Mouse (Mus musculus): ENCODE measurements at regions not wholly inside any gene's neighbourhood (a gene's known extent, or its start where the extent isn't known, plus 50 kb on each side); places are given as distances from the start of the nearest gene placed in this dataset.
A peak's percentile ranks its signal among the peaks of the same experiment; 100 is the strongest.

DNA sequence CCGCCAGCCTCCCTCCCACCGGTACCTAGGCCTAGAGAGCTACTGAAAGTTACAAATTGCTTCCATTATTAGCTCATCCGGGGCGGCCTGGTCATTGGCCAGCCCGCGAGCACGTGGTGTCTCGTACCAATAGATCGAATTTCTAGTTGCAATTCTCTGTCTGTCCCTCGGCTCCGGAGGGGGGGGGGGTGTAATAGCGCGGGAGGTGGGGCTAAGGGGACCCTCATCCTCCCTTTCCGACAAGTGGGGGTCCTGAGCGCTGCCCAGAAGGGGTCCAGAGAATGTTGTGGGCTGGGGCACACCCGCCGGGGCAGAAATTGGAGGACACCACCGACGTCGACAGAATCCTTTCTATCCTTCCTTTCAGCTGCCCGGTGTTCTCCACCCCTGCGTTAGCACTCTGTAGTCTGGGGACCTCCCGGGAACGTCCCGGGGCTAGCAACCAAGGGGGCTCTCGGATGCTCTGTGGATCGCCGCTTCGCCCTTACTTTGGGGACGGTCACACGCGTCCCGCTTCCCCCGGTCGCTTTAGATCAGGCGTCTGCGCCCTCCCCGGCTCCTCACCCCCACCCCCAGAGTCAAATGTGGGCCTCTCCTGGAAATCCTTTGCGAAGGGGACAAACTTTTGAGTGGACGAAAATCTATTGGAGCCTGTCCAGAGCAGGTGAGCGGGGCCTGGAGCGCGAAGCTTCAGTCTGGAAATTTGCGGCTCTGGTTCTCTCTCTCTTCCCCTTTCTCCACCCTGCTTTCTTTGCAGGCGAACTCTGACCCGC lies 64.6 kb downstream of the Smug1 start:
- no peak for DNase-seq (ENCODE audit: low spot score in 2 of 2)

GRCm38 (mm10) chr15:103100121-103100520 lies 66.8 kb downstream of the Smug1 start:
- no peak for DNase-seq (ENCODE audit: low spot score in 2 of 2)

DNA sequence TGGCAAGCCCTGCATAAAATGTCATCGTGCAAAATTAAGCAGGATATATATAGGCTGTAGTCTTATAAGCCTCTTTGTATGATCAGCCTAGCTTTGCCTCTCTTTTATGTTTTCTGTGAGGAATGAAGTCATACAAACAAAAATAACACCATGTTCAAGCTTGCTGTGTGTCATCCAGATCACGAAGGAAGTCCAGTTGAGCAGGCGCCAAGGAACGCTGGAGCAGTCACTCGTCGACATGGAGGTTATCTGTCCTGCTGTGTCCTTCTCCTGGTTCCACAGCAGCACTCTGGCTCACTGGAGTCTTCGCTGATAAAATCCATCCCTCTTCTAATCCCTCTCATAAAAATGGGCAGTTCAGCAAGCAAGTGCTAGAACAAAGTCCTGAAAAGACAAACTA lies 72.4 kb downstream of the Smug1 start:
- no peak for DNase-seq (ENCODE audit: low spot score in 2 of 2)

DNA sequence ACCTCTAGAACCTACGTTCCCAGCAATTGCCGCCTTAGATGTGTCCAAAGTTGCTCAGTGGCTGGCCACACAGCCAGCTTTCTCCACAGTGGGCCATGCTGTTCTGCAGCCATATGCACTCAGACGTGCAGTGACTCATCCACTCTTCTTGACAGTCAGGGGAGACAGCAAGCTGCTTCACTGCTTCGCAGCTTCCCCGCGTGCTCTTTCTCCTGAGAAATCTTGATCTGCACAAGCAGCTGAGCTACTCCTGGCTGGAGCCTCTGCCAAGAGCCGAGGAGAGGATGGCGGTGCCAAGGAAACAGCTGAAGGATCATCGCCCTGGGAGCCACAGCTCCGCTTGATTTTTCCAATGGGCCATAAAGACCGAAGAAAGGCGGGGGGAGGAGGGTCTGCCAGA lies 73.2 kb downstream of the Smug1 start:
- DNase-seq (ENCODE audit: low spot score in 2 of 2), result peak; percentile 74 to 86

DNA sequence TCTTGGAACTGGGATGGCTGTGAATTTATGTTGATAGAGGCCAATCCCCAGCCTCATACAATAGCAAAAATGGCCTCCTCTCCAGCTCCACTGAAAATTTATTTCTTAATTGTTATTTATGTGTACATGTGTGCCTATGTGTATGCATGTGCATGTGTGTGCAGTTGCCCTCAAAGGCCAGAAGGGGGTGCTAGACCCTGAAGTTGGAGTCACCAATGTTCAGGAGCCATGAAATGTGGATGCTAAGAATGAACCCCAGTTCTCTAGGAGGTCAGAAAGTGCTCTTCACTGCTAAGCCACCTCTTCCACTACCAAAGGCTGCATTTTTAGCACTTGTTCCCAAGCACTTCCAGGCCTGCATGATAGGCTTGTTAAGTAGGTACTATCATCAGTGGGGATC lies 73.8 kb downstream of the Hoxc4 start:
- DNase-seq (ENCODE audit: low spot score in 2 of 2), result no peak

- DNase-seq (ENCODE audit: low spot score in 2 of 2), result peak in 1 of 2 experiments; percentile 32
These were observed 71.8 kb downstream of the Hoxc4 start for GRCm38 (mm10) chr15:103090280-103091164.

DNA sequence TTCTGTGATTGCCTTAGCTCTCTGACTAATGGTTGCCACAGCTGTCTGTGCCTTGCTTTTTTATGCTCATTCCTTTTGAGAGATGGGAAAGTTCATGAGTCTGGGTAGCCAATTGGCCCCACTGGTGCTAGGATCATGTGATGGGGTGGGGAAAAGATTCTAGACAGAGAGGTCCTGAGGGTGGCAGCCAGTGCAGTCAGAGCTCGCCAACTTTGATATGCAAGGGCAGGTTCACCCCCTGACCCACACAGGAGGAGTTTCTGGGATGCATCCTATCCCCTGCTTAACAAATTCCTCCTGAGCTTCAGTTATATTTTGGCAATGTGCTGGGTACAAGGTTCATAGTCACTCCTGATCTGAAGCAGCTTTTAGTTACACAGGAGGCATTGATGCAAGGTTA lies 71.1 kb downstream of the Hoxc4 start:
- no peak for DNase-seq (ENCODE audit: low spot score in 2 of 2)

- DNase-seq (ENCODE audit: low spot score in 2 of 2), result no peak
These were observed 70.7 kb downstream of the Hoxc4 start for GRCm38 (mm10) chr15:103089440-103089839.

DNA sequence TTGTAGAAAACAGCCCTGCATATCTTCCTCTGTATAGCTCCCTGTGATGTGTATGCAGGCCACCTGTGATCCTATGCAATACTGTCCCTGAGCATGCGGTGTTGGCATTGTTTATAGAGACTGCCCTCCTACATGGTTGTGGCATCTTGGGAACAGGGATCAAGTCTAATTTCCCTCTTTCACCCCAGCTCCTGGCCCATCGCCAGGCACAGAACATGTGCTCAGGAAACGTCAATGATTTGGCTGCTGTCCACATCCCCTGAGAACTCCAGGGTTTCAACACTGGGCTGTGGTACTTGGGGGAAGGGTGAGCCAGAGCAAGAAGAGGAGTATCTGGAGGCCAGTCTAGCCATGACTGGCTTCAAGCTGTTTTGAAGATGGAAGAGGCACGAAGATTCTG lies 68.5 kb downstream of the Hoxc4 start:
- DNase-seq (ENCODE audit: low spot score in 2 of 2), result peak; percentile 60 to 66

DNA sequence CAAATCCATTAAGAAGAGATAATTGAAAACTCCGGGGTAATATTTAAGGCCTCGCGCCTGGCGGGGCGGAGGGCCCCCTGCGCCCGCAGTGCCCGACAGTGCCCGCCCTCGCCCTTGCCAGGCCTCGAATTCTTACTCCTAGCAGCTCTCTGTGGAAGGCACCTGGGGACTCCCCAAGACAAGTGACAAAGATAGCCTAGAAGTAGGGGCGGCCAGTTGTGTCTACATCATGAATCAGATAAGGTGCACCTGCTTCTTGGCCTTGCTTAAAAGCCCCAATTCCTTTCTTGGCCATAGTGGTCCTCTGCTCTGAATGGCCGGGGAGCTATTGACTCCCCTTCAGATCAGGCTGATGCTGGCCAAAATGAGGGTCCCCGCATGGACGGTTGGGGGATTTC lies 67.9 kb downstream of the Hoxc4 start:
- DNase-seq (ENCODE audit: low spot score in 2 of 2), result no peak
